Mouse (Mus musculus): ENCODE measurements around the gene Gm14214.

The Gm14214 gene

DNA sequence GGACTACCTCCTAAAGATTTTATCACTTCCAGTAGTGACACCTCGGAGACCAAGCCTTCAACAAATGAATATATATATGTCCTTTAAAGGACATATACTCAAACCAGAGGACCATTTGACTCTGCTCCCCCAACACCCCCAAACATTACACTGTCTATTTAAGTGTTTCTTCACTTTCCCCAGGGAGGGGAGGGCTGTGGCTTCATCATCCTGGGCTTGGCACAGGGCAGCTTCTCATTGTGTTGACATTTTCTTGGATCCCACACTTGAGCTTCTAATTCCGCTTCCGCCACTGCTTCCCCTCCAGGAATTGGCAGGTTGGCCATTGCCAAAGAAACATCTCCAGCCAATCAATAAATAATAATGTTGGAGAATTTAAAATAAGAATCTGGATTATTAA, 39.0 kb downstream of the Gm14214 start:
- no peak for DNase-seq (ENCODE audit: low spot score in 2 of 2)

- DNase-seq (ENCODE audit: low spot score in 2 of 2), result no peak
Measured at GRCm38 (mm10) chr2:154729737-154730136, 40.1 kb downstream of the Gm14214 start.

DNA sequence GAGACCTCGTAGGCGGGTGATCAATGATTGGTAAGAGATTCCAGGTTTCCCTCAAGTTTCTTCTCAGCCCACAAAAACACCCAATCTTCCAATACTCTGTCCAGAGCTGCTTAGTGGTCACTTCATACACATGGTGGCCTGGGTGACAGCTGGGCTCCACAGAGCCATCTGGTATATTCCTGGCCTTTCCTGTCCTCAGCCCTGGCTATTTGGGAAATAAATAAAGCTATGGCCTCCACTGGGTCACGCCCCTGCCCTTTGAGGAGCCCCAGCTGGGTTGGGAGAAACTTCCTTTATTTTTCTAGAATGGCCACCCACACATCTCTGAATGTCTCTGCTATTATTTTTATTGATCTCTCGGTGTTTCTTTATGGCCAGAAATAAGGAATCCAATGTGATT, 46.4 kb downstream of the Gm14214 start:
- DNase-seq (ENCODE audit: low spot score in 2 of 2), result no peak

GRCm38 (mm10) chr2:154720315-154720714, 49.5 kb downstream of the Gm14214 start:
- DNase-seq (ENCODE audit: low spot score in 2 of 2), result no peak
